Mouse (Mus musculus) inflammation-experienced regulatory T-cells (primary cell): Measurements from ENCODE around the gene Selenok. TPM values are rescaled to one million over a fixed set of nuclear protein-coding genes. Genes with fewer than 3 reads are reported as not detected.

ENCODE experiments used
- polyA plus RNA-seq, 2 experiments: library from polyadenylated mRNA; unstranded; fragments of 100-300 nt; shearing (Covaris generic); gene quantifications; one replicate each; pipeline ENCODE4 v1.2.1; 2017

Gene Selenok
- 100 to 1,000 TPM; 227 to 240 TPM for polyA plus RNA-seq

GRCm38 (mm10) chr14:29968075-29968821 is at the start of gene Selenok:
TSS of gene Selenok (plus strand) at chr14:29968308.

GRCm38 (mm10) chr14:29978254-29979204 is 10.4 kb downstream of the Selenok start, which contains the start of gene Actr8:
TSS of gene Actr8 (plus strand) at chr14:29978337.

GRCm38 (mm10) chr14:30008733-30009575 is 40.8 kb downstream of the Selenok start, which contains the start of the genes Il17rb and Chdh:
TSS of gene Il17rb (minus strand) at chr14:30008896.
TSS of gene Chdh (plus strand) at chr14:30009023.

Other genes starting within 250 kb of the Selenok start
- gene Cacna2d3, start 246.4 kb upstream of the Selenok start, polyA plus RNA-seq, result 1 to 10 TPM in 1 of 2 experiments, under 1 TPM in 1; 0.12 to 1.6 TPM
- 10 to 100 TPM; 64.3 to 81.6 TPM for gene Actr8, start 10.0 kb downstream of the Selenok start, polyA plus RNA-seq
- gene Il17rb, start 40.6 kb downstream of the Selenok start, polyA plus RNA-seq, result 10 to 100 TPM in 1 of 2 experiments, 1 to 10 TPM in 1; 8.9 to 11.4 TPM
- 1 to 10 TPM; 1.9 to 4.6 TPM for gene Chdh, start 40.7 kb downstream of the Selenok start, polyA plus RNA-seq